Mouse (Mus musculus): ENCODE results near the gene Nacad. TPM values are rescaled to one million over a fixed set of nuclear protein-coding genes. Genes with fewer than 3 reads are reported as not detected.

The Nacad gene
- total and polyA plus RNA-seq, 3 experiments = 0.13 to 0.34 TPM; not detected in 1

DNA sequence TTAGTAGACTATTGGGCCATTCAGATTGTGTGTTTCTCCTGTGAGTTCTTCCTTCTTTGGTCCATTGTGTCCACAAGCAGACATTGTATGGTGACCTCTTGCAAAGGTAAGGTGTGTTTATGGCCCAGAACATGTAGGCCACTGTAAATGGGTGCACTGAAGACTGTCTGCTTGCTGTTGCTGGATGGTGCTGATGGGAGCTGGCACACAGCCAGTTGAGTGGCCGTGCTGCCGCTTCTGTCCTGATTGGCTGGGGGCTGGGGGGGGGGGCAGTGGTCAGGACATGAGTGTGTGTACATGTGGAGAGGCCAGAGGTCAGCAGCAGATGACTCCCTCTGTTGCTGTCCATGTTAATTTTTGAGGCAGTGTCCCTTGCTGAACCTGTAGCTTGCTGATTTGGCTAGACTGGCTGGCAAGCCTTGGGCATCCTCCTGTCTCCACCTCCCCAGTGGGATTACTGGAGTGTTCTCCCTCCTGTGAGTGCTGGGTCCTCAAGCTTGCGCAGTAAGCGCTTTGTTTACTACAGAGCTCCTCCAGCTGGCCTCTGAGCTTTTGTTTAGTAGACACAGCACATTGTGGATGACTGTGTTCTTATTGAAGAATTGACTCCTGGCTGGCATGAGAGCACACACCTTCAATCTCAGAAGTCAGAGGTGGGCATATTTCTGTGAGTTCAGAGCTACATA, 25.6 kb downstream of the Nacad start:
- peaks cover 4 to 41% of the 10 kb centered on the region in 2 experiments for H3K4me1 ChIP-seq (ENCODE audit: control insufficient read depth in 1 of 2, insufficient read depth in 2 of 2)
- peaks cover 24 to 63% of the 10 kb centered on the region in 2 experiments for H3K36me3 ChIP-seq (replicated peaks in 1 of 2; ENCODE audit: control insufficient read depth in 1 of 2, insufficient read depth in 1 of 2, low read length in 1 of 2)
- H3K9me3 ChIP-seq (replicated peaks; ENCODE audit: low read length) = no peaks in the 10 kb centered on the region
- TF ChIP-seq CTCF (conservative IDR thresholded peaks at IDR 0.05 in 1 of 2, IDR thresholded peaks at IDR 0.05 in 1 of 2; ENCODE audit: low read depth in 2 of 2, low read length in 2 of 2) = no peak
- TF ChIP-seq CHD1 (IDR thresholded peaks at IDR 0.05; ENCODE audit: low read depth, low read length) = no peak
- no peak for TF ChIP-seq MAFK (IDR thresholded peaks at IDR 0.05; ENCODE audit: insufficient replicate concordance, low read length)
- TF ChIP-seq SIN3A (IDR thresholded peaks at IDR 0.05; ENCODE audit: low read length) = no peak
- TF ChIP-seq BHLHE40 (IDR thresholded peaks at IDR 0.05; ENCODE audit: low read depth, low read length) = no peak
- TF ChIP-seq ELF1 (IDR thresholded peaks at IDR 0.05; ENCODE audit: low read depth, low read length) = no peak
- TF ChIP-seq E2F4 (IDR thresholded peaks at IDR 0.05; ENCODE audit: insufficient replicate concordance, low read depth, low read length) = no peak
- dilution Hi-C loops (cut with MboI; ENCODE audit: extremely low pct_ligation_motif_present, extremely low pct_unique_long_range_greater_than_20kb, low sequenced_read_pairs) = no loop called here
- H3K79me2 ChIP-seq (replicated peaks; ENCODE audit: control insufficient read depth, extremely low read depth, insufficient read depth, poor library complexity, severe bottlenecking) = no peaks in the 10 kb centered on the region
- in situ Hi-C loops (cut with MboI; ENCODE audit: low pct_ligation_motif_present, low pct_unique_long_range_greater_than_20kb, low sequenced_read_pairs) = loop anchor here (5.0 kb wide), 1 partner anchor 33 kb away; the partner anchor contains the start of gene Ccm2
- no peaks in the 10 kb centered on the region for H3K27me3 ChIP-seq (replicated peaks)
- no peak overlapping the region for H3K4me3 ChIP-seq (replicated peaks in 1 of 3; ENCODE audit: low read depth in 2 of 3, low read length in 2 of 3, poor library complexity in 1 of 3)
- no peak for DNase-seq (ENCODE audit: extremely low read depth)
- no peak overlapping the region for H3K9ac ChIP-seq (ENCODE audit: insufficient read depth, low read depth)
- H3K27ac ChIP-seq (ENCODE audit: insufficient read depth, low read depth) = no peak overlapping the region
- H3K4me2 ChIP-seq (ENCODE audit: insufficient read depth, low read depth, poor library complexity, severe bottlenecking) = no peak overlapping the region

DNA sequence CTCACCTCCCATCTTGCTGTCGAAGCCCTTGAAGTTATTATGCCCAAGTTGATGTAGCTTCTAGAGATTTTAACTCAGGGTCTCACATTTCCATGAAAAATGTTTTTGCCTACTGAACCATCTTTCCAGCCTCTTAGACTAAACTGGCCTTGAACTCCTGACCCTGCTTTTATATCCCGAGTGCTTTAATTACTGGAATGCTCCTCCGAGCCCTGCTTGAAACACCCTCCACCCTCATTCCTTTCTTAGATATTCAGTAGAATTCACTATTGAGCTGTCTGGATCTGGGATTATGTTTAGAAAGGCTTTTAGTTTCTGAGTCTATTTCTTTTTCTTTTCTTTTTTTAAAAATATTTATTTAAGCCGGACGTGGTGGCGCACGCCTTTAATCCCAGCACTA, 26.5 kb downstream of the Nacad start:
- dilution Hi-C loops (cut with MboI; ENCODE audit: extremely low pct_ligation_motif_present, extremely low pct_unique_long_range_greater_than_20kb, low sequenced_read_pairs) (no loop called here), in situ Hi-C loops (cut with MboI; ENCODE audit: low pct_ligation_motif_present, low pct_unique_long_range_greater_than_20kb, low sequenced_read_pairs) (no loop called here)
- Histone ChIP-seq H3K9me3 (replicated peaks; ENCODE audit: low read length) (no peaks in the 10 kb centered on the region), H3K27ac (ENCODE audit: insufficient read depth, low read depth) (no peak overlapping the region), H3K9ac (ENCODE audit: insufficient read depth, low read depth) (no peak overlapping the region), H3K79me2 (replicated peaks; ENCODE audit: control insufficient read depth, extremely low read depth, insufficient read depth, poor library complexity, severe bottlenecking) (no peaks in the 10 kb centered on the region), H3K36me3 (replicated peaks in 1 of 2; ENCODE audit: control insufficient read depth in 1 of 2, insufficient read depth in 1 of 2, low read length in 1 of 2) (peaks cover 19 to 55% of the 10 kb centered on the region in 2 experiments), H3K4me2 (ENCODE audit: insufficient read depth, low read depth, poor library complexity, severe bottlenecking) (no peak overlapping the region), H3K27me3 (replicated peaks) (no peaks in the 10 kb centered on the region), H3K4me3 (replicated peaks in 1 of 3; ENCODE audit: low read depth in 2 of 3, low read length in 2 of 3, poor library complexity in 1 of 3) (no peak overlapping the region), H3K4me1 (ENCODE audit: control insufficient read depth in 1 of 2, insufficient read depth in 2 of 2) (peaks cover 4 to 34% of the 10 kb centered on the region in 2 experiments)
- no peak for TF ChIP-seq SMC3 (IDR thresholded peaks at IDR 0.05; ENCODE audit: low read depth, low read length)
- no peak for DNase-seq (ENCODE audit: extremely low read depth)

DNA sequence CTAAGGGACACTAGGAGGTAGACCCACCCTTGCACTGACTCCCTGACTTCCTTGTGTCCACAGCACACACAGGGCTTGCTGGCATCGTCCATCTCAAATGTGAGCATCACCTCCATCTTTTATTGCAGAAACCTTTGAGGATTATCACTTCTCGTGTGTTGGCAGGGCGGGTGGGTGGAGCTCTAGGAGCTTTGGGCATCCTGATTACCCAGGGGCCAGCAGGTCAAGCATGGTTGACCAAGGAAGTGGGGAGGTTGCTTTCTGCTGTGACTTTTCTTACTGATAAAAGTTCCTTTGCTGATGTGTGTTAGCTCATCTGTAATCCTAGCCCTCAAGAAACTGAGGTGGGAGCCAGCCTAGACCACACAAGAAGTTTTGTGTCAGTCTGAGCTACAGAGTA, 29.7 kb downstream of the Nacad start:
- DNase-seq (ENCODE audit: extremely low read depth) = no peak
- Histone ChIP-seq H3K36me3 (replicated peaks in 1 of 2; ENCODE audit: control insufficient read depth in 1 of 2, insufficient read depth in 1 of 2, low read length in 1 of 2) (peaks cover 28 to 65% of the 10 kb centered on the region in 2 experiments), H3K27ac (ENCODE audit: insufficient read depth, low read depth) (no peak overlapping the region), H3K4me1 (ENCODE audit: control insufficient read depth in 1 of 2, insufficient read depth in 2 of 2) (peaks cover 0 to 12% of the 10 kb centered on the region in 2 experiments; a peak in 2 of 4 replicates), H3K9me3 (replicated peaks; ENCODE audit: low read length) (no peaks in the 10 kb centered on the region), H3K79me2 (replicated peaks; ENCODE audit: control insufficient read depth, extremely low read depth, insufficient read depth, poor library complexity, severe bottlenecking) (no peaks in the 10 kb centered on the region), H3K4me3 (replicated peaks in 1 of 3; ENCODE audit: low read depth in 2 of 3, low read length in 2 of 3, poor library complexity in 1 of 3) (no peak overlapping the region), H3K4me2 (ENCODE audit: insufficient read depth, low read depth, poor library complexity, severe bottlenecking) (no peak overlapping the region), H3K27me3 (replicated peaks) (no peaks in the 10 kb centered on the region), H3K9ac (ENCODE audit: insufficient read depth, low read depth) (no peak overlapping the region)
- TF ChIP-seq BHLHE40 (IDR thresholded peaks at IDR 0.05; ENCODE audit: low read depth, low read length) (no peak), RCOR1 (conservative IDR thresholded peaks at IDR 0.05; ENCODE audit: low read depth, low read length) (no peak), USF1 (IDR thresholded peaks at IDR 0.05; ENCODE audit: low read depth, low read length) (no peak), MAX (IDR thresholded peaks at IDR 0.05; ENCODE audit: low read length) (no peak), GABPA (IDR thresholded peaks at IDR 0.05; ENCODE audit: insufficient replicate concordance, low read depth, low read length) (no peak), NRF1 (IDR thresholded peaks at IDR 0.05; ENCODE audit: low read depth, low read length) (no peak), MAFK (IDR thresholded peaks at IDR 0.05; ENCODE audit: insufficient replicate concordance, low read length) (no peak), KAT2A (IDR thresholded peaks at IDR 0.05; ENCODE audit: insufficient replicate concordance, low read length) (no peak), CTCF (conservative IDR thresholded peaks at IDR 0.05 in 1 of 2, IDR thresholded peaks at IDR 0.05 in 1 of 2; ENCODE audit: low read depth in 2 of 2, low read length in 2 of 2) (no peak), ZKSCAN1 (IDR thresholded peaks at IDR 0.05; ENCODE audit: borderline replicate concordance, low read depth, low read length) (no peak), ZC3H11A (IDR thresholded peaks at IDR 0.05; ENCODE audit: low read depth, low read length) (no peak), RAD21 (IDR thresholded peaks at IDR 0.05; ENCODE audit: low read depth, low read length) (no peak), CHD2 (IDR thresholded peaks at IDR 0.05; ENCODE audit: low read length) (no peak), PAX5 (IDR thresholded peaks at IDR 0.05; ENCODE audit: low read length) (no peak), ETS1 (conservative IDR thresholded peaks at IDR 0.05; ENCODE audit: low read depth, low read length) (no peak), POLR2A (IDR thresholded peaks at IDR 0.05; ENCODE audit: low read depth, low read length) (no peak), MYC (IDR thresholded peaks at IDR 0.05; ENCODE audit: low read depth, low read length) (no peak), ZMIZ1 (IDR thresholded peaks at IDR 0.05; ENCODE audit: low read depth, low read length) (no peak), JUND (conservative IDR thresholded peaks at IDR 0.05; ENCODE audit: low read depth, low read length) (no peak)
- in situ Hi-C loops (cut with MboI; ENCODE audit: low pct_ligation_motif_present, low pct_unique_long_range_greater_than_20kb, low sequenced_read_pairs) = no loop called here
- dilution Hi-C loops (cut with MboI; ENCODE audit: extremely low pct_ligation_motif_present, extremely low pct_unique_long_range_greater_than_20kb, low sequenced_read_pairs) = no loop called here
